Mouse (Mus musculus) liver, adult 2 months (tissue): ENCODE results near the gene Slc4a5.

Experiments used
- CTCF ChIP-seq: fragments of 200-500 bp; IDR thresholded peaks from 2 replicates; pipeline ENCODE4 v1.5.1; 2011; ENCODE audit warnings: low read depth, low read length, control low read depth
- POLR2A ChIP-seq: fragments of 200-500 bp; IDR thresholded peaks from 2 replicates; pipeline ENCODE4 v1.6.1; 2011; ENCODE audit warnings: low read length, control low read depth; ENCODE audit not compliant: insufficient read depth; ENCODE audit errors: extremely low read depth

DNA sequence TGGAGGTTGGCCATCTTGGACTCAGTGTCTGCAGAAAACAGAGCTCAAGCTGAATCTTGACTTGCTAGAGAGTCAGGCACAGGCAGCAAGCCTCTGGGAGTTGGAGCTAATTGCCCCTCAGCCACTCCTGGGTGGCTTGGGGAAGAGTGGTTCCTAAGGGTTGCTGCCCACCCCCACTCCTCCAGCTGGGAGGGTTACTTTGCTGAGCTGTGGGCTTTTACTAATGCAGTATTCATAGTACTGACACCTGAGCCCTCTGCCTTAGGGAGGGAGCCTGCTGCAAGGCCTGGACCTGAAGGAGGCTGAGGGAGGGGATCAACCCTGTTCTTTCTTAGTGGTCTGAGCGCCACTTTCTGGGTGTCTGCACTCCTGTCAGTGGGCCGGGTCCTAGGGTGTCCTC, 32.7 kb upstream of the Slc4a5 start:
- no peak for TF ChIP-seq POLR2A
- TF ChIP-seq CTCF, result no peak
